Mouse (Mus musculus): ENCODE results near the gene Hist1h2bn.

Hist1h2bn gene

GRCm38 (mm10) chr13:21727948-21728572 lies 25.9 kb upstream of the Hist1h2bn start:
- CTCF ChIA-PET, result interaction anchor here (1.0 kb wide), 1 partner anchor 9 kb away, joined by 4 read pairs; no protein-coding TSS in a partner anchor

GRCm38 (mm10) chr13:21729544-21729943 lies 24.4 kb upstream of the Hist1h2bn start:
- CTCF ChIA-PET, result no interaction called here

GRCm38 (mm10) chr13:21733466-21733865 lies 20.5 kb upstream of the Hist1h2bn start:
- CTCF ChIA-PET, result interaction anchor here (0.7 kb wide), 1 partner anchor 532 kb away, joined by 3 read pairs; no protein-coding TSS in a partner anchor

- CTCF ChIA-PET, result interaction anchor here (0.7 kb wide), 1 partner anchor 532 kb away, joined by 3 read pairs; no protein-coding TSS in a partner anchor
These were observed 19.7 kb upstream of the Hist1h2bn start for GRCm38 (mm10) chr13:21734010-21734905.

GRCm38 (mm10) chr13:21734906-21735767 lies 18.8 kb upstream of the Hist1h2bn start, which contains the start of gene Hist1h4j:
Gene Hist1h4j, plus strand, starts transcription at chr13:21735064.
- CTCF ChIA-PET, result interaction anchor here (1.0 kb wide), 1 partner anchor 14 kb away, joined by 4 read pairs; no protein-coding TSS in a partner anchor

- CTCF ChIA-PET, result no interaction called here
These were observed 8.9 kb upstream of the Hist1h2bn start for GRCm38 (mm10) chr13:21745006-21745405.

GRCm38 (mm10) chr13:21749387-21750158 lies 4.3 kb upstream of the Hist1h2bn start:
- CTCF ChIA-PET, result interaction anchor here (0.6 to 1.7 kb wide), 7 partner anchors 10 to 349 kb away, joined by 3 to 8 read pairs (median 4); partner anchors contain the start of gene Hist1h4j

GRCm38 (mm10) chr13:21750159-21751017 lies 3.5 kb upstream of the Hist1h2bn start, which contains the start of gene Hist1h4k:
Gene Hist1h4k, minus strand, starts transcription at chr13:21750505.
- CTCF ChIA-PET, result interaction anchor here (0.6 to 1.7 kb wide), 7 partner anchors 11 to 350 kb away, joined by 3 to 8 read pairs (median 4); partner anchors contain the start of gene Hist1h4j

GRCm38 (mm10) chr13:21751417-21751816 lies 2.5 kb upstream of the Hist1h2bn start:
- CTCF ChIA-PET, result no interaction called here

- CTCF ChIA-PET, result no interaction called here
These were observed 2.1 kb upstream of the Hist1h2bn start for GRCm38 (mm10) chr13:21751827-21752226.

GRCm38 (mm10) chr13:21752356-21752755 lies 1.6 kb upstream of the Hist1h2bn start:
- CTCF ChIA-PET, result no interaction called here

- CTCF ChIA-PET, result interaction anchor here (0.6 kb wide), 1 partner anchor 26 kb away, joined by 3 read pairs; no protein-coding TSS in a partner anchor
These were observed 836 bp upstream of the Hist1h2bn start for GRCm38 (mm10) chr13:21753051-21753523.

GRCm38 (mm10) chr13:21754294-21755001 lies 525 bp downstream of the Hist1h2bn start:
- CTCF ChIA-PET, result interaction anchor here (0.6 kb wide), 1 partner anchor 24 kb away, joined by 3 read pairs; no protein-coding TSS in a partner anchor

- CTCF ChIA-PET, result interaction anchor here (0.7 kb wide), 1 partner anchor 28 kb away, joined by 3 read pairs; no protein-coding TSS in a partner anchor
These were observed 1.8 kb downstream of the Hist1h2bn start for GRCm38 (mm10) chr13:21755707-21756106.

GRCm38 (mm10) chr13:21778814-21779766 lies 25.2 kb downstream of the Hist1h2bn start:
- CTCF ChIA-PET, result interaction anchor here (0.6 to 0.7 kb wide), 3 partner anchors 25 to 1773 kb away, joined by 3 to 4 read pairs (median 3); partner anchors contain the start of genes Hist1h2bn and Hist1h4f

- CTCF ChIA-PET, result no interaction called here
These were observed 26.1 kb downstream of the Hist1h2bn start, which contains the start of gene Hist1h1b for GRCm38 (mm10) chr13:21779767-21780731. Gene Hist1h1b, minus strand, starts transcription at chr13:21780625.

Data from spleen, embryonic (tissue).